Mouse (Mus musculus): ENCODE measurements at regions not wholly inside any gene's neighbourhood (a gene's known extent, or its start where the extent isn't known, plus 50 kb on each side); places are given as distances from the start of the nearest gene placed in this dataset.
A peak's percentile ranks its signal among the peaks of the same experiment; 100 is the strongest.

DNA sequence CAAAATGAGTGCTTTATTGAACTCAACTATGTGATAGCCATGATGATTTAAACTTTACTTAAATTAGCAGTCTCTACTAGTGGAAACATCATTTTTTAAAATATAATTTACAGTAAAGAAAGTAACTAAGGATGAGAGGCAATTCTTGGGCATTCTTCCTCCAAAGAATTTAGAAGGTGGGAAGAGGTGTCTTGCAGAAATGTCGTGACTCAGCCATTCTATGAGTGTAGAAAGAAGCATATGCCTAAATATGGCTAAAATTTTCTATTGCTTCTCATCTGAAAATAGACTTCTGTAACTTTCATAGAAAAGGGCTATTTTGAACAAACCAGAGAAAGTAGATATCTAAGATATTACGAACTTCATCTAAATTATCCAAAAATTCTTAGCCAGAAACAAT is 529.4 kb upstream of the Syt1 start:
- Histone ChIP-seq H3K9me3 (ENCODE audit: control insufficient read depth, low read length) (no peaks in the 10 kb centered on the region), H3K4me1 (ENCODE audit: control insufficient read depth, insufficient read depth, low read length) (no peaks in the 10 kb centered on the region), H3K4me3 (ENCODE audit: low read depth, low read length) (no peak overlapping the region), H3K27ac (ENCODE audit: low read depth, low read length) (no peak overlapping the region), H3K9ac (ENCODE audit: low read length) (no peak overlapping the region), H3K4me2 (ENCODE audit: low read depth) (no peak overlapping the region), H3K36me3 (ENCODE audit: control insufficient read depth, insufficient read depth, low read length) (no peaks in the 10 kb centered on the region), H3K27me3 (ENCODE audit: control insufficient read depth, insufficient read depth, low read length) (no peaks in the 10 kb centered on the region)
- no peak for ATAC-seq (ENCODE audit: insufficient read depth, low FRiP score, low TSS enrichment)
- DNase-seq (ENCODE audit: low spot score): no peak
- WGBS: 92% methylated on average over 2 of the region's 2 CpGs

DNA sequence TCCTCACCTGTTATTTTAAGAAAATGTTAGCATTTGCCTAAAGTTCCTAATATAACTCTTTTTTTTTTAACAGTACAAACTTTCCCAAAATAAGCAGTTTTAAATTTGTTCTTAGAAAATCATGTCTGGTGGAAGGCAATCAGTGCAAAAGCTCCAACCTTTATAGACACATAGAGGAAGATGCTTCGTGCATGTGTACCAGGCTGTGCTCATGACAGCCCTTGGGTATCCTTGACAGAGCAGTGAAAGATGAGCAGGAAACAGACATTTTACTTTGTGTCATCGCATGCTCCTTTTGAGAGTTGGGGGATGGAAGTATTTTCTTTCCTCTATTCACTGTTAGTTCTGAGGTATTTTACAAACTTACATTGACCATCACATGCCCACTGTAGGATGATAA is 517.3 kb upstream of the Syt1 start:
- no peak overlapping the region for H3K9ac ChIP-seq (ENCODE audit: low read length)

GRCm38 (mm10) chr10:109521681-109522080 is 510.9 kb upstream of the Syt1 start:
- Histone ChIP-seq H3K27me3 (ENCODE audit: control insufficient read depth, insufficient read depth, low read length) (no peaks in the 10 kb centered on the region), H3K27ac (ENCODE audit: low read depth, low read length) (no peak overlapping the region), H3K4me1 (ENCODE audit: control insufficient read depth, insufficient read depth, low read length) (no peaks in the 10 kb centered on the region), H3K4me2 (ENCODE audit: low read depth) (no peak overlapping the region), H3K4me3 (ENCODE audit: low read depth, low read length) (no peak overlapping the region), H3K9me3 (ENCODE audit: control insufficient read depth, low read length) (no peaks in the 10 kb centered on the region), H3K9ac (ENCODE audit: low read length) (no peak overlapping the region), H3K36me3 (ENCODE audit: control insufficient read depth, insufficient read depth, low read length) (no peaks in the 10 kb centered on the region)
- WGBS: 28% methylated on average over 2 of the region's 2 CpGs
- ATAC-seq (ENCODE audit: insufficient read depth, low FRiP score, low TSS enrichment) (no peak), DNase-seq (ENCODE audit: low spot score) (no peak)

More for the DNA sequence above, 517.3 kb upstream of the Syt1 start:
- DNase-seq (ENCODE audit: low spot score) (no peak), ATAC-seq (ENCODE audit: insufficient read depth, low FRiP score, low TSS enrichment) (no peak)
- H3K4me1 ChIP-seq (ENCODE audit: control insufficient read depth, insufficient read depth, low read length): no peaks in the 10 kb centered on the region
- no peaks in the 10 kb centered on the region for H3K27me3 ChIP-seq (ENCODE audit: control insufficient read depth, insufficient read depth, low read length)
- H3K36me3 ChIP-seq (ENCODE audit: control insufficient read depth, insufficient read depth, low read length): no peaks in the 10 kb centered on the region
- no peak overlapping the region for H3K27ac ChIP-seq (ENCODE audit: low read depth, low read length)
- H3K4me2 ChIP-seq (ENCODE audit: low read depth): no peak overlapping the region
- H3K9me3 ChIP-seq (ENCODE audit: control insufficient read depth, low read length): no peaks in the 10 kb centered on the region
- 85% methylated on average over 2 of the region's 2 CpGs for WGBS
- no peak overlapping the region for H3K4me3 ChIP-seq (ENCODE audit: low read depth, low read length)

- H3K9ac ChIP-seq (ENCODE audit: low read length): no peak overlapping the region
- DNase-seq (ENCODE audit: low spot score) (no peak), ATAC-seq (ENCODE audit: insufficient read depth, low FRiP score, low TSS enrichment) (no peak)
- H3K9me3 ChIP-seq (ENCODE audit: control insufficient read depth, low read length): no peaks in the 10 kb centered on the region
- no peaks in the 10 kb centered on the region for H3K27me3 ChIP-seq (ENCODE audit: control insufficient read depth, insufficient read depth, low read length)
- no peaks in the 10 kb centered on the region for H3K36me3 ChIP-seq (ENCODE audit: control insufficient read depth, insufficient read depth, low read length)
- no peak overlapping the region for H3K27ac ChIP-seq (ENCODE audit: low read depth, low read length)
- H3K4me3 ChIP-seq (ENCODE audit: low read depth, low read length): no peak overlapping the region
- H3K4me2 ChIP-seq (ENCODE audit: low read depth): no peak overlapping the region
- WGBS: 88% methylated on average over 1 of the region's 1 CpGs
- no peaks in the 10 kb centered on the region for H3K4me1 ChIP-seq (ENCODE audit: control insufficient read depth, insufficient read depth, low read length)
These were observed 506.9 kb upstream of the Syt1 start for GRCm38 (mm10) chr10:109517664-109518063.

- DNase-seq (ENCODE audit: low spot score): no peak
- H3K36me3 ChIP-seq (ENCODE audit: control insufficient read depth, insufficient read depth, low read length): no peaks in the 10 kb centered on the region
- no peaks in the 10 kb centered on the region for H3K4me1 ChIP-seq (ENCODE audit: control insufficient read depth, insufficient read depth, low read length)
- no peak overlapping the region for H3K9ac ChIP-seq (ENCODE audit: low read length)
- H3K9me3 ChIP-seq (ENCODE audit: control insufficient read depth, low read length): no peaks in the 10 kb centered on the region
- 91% methylated on average over 3 of the region's 3 CpGs for WGBS
- no peaks in the 10 kb centered on the region for H3K27me3 ChIP-seq (ENCODE audit: control insufficient read depth, insufficient read depth, low read length)
- no peak overlapping the region for H3K4me2 ChIP-seq (ENCODE audit: low read depth)
- H3K4me3 ChIP-seq (ENCODE audit: low read depth, low read length): no peak overlapping the region
- no peak overlapping the region for H3K27ac ChIP-seq (ENCODE audit: low read depth, low read length)
- ATAC-seq (ENCODE audit: insufficient read depth, low FRiP score, low TSS enrichment): no peak
These were observed 504.4 kb upstream of the Syt1 start for GRCm38 (mm10) chr10:109515225-109515624.

- H3K36me3 ChIP-seq (ENCODE audit: control insufficient read depth, insufficient read depth, low read length): no peaks in the 10 kb centered on the region
- H3K27ac ChIP-seq (ENCODE audit: low read depth, low read length): no peak overlapping the region
- ATAC-seq (ENCODE audit: insufficient read depth, low FRiP score, low TSS enrichment) (no peak), DNase-seq (ENCODE audit: low spot score) (no peak)
- H3K4me2 ChIP-seq (ENCODE audit: low read depth): no peak overlapping the region
- H3K27me3 ChIP-seq (ENCODE audit: control insufficient read depth, insufficient read depth, low read length): no peaks in the 10 kb centered on the region
- H3K9me3 ChIP-seq (ENCODE audit: control insufficient read depth, low read length): no peaks in the 10 kb centered on the region
- H3K4me1 ChIP-seq (ENCODE audit: control insufficient read depth, insufficient read depth, low read length): no peaks in the 10 kb centered on the region
- no peak overlapping the region for H3K9ac ChIP-seq (ENCODE audit: low read length)
- WGBS: 66% methylated on average over 1 of the region's 1 CpGs
- H3K4me3 ChIP-seq (ENCODE audit: low read depth, low read length): no peak overlapping the region
These were observed 500.3 kb upstream of the Syt1 start for GRCm38 (mm10) chr10:109510917-109511715.

GRCm38 (mm10) chr10:109508553-109508952 is 497.8 kb upstream of the Syt1 start:
- Histone ChIP-seq H3K27me3 (ENCODE audit: control insufficient read depth, insufficient read depth, low read length) (no peaks in the 10 kb centered on the region), H3K4me3 (ENCODE audit: low read depth, low read length) (no peak overlapping the region), H3K4me2 (ENCODE audit: low read depth) (no peak overlapping the region), H3K36me3 (ENCODE audit: control insufficient read depth, insufficient read depth, low read length) (no peaks in the 10 kb centered on the region), H3K9ac (ENCODE audit: low read length) (no peak overlapping the region), H3K4me1 (ENCODE audit: control insufficient read depth, insufficient read depth, low read length) (no peaks in the 10 kb centered on the region), H3K27ac (ENCODE audit: low read depth, low read length) (no peak overlapping the region), H3K9me3 (ENCODE audit: control insufficient read depth, low read length) (no peaks in the 10 kb centered on the region)
- WGBS: 63% methylated on average over 1 of the region's 1 CpGs
- no peak for ATAC-seq (ENCODE audit: insufficient read depth, low FRiP score, low TSS enrichment)
- DNase-seq (ENCODE audit: low spot score): no peak

DNA sequence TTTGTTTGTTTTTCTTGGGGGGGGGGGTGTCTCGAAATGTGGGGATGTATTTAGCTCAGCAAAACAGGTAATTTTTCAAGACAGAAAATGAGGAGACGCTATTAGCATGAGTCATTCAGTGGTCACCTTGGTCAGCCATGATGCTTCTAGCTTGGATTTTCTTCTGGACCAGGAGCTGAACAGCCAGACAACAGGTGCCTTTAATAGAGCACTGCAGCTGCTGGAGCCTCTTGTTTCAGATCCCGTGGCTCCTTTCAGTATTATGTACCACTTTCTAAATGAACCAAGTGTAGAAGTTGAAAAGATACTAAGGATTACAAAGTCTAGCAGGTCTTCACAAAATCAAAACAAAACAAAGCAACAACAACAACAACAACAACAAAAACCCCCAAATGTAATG is 496.4 kb upstream of the Syt1 start:
- no peaks in the 10 kb centered on the region for H3K27me3 ChIP-seq (ENCODE audit: control insufficient read depth, insufficient read depth, low read length)
- no peaks in the 10 kb centered on the region for H3K4me1 ChIP-seq (ENCODE audit: control insufficient read depth, insufficient read depth, low read length)
- H3K36me3 ChIP-seq (ENCODE audit: control insufficient read depth, insufficient read depth, low read length): no peaks in the 10 kb centered on the region
- DNase-seq (ENCODE audit: low spot score) (no peak), ATAC-seq (ENCODE audit: insufficient read depth, low FRiP score, low TSS enrichment) (no peak)
- H3K4me2 ChIP-seq (ENCODE audit: low read depth): no peak overlapping the region
- WGBS: 80% methylated on average over 3 of the region's 3 CpGs
- H3K4me3 ChIP-seq (ENCODE audit: low read depth, low read length): no peak overlapping the region
- no peaks in the 10 kb centered on the region for H3K9me3 ChIP-seq (ENCODE audit: control insufficient read depth, low read length)
- no peak overlapping the region for H3K27ac ChIP-seq (ENCODE audit: low read depth, low read length)
- H3K9ac ChIP-seq (ENCODE audit: low read length): no peak overlapping the region

DNA sequence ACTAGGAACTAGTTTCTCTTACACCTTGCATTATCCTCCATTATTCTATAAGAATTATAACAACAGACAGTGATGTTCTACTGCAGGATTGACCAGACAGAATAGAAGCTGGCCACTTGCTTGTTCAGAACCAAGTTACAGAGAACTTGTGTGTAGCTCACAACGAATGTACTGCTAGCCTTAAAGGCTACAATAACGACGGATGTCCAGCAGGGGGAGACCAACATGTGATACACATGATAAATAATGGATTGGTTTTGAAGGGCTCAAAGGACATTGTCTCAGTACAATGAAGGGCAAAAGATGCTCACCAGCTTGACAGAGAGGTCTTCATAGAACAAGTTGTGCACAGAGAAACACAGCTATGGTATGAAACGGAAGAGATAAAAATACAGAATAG is 493.9 kb upstream of the Syt1 start:
- ATAC-seq (ENCODE audit: insufficient read depth, low FRiP score, low TSS enrichment) (no peak), DNase-seq (ENCODE audit: low spot score) (peak; percentile 11)
- Histone ChIP-seq H3K9ac (ENCODE audit: low read length) (no peak overlapping the region), H3K27ac (ENCODE audit: low read depth, low read length) (no peak overlapping the region), H3K4me1 (ENCODE audit: control insufficient read depth, insufficient read depth, low read length) (no peaks in the 10 kb centered on the region), H3K4me3 (ENCODE audit: low read depth, low read length) (no peak overlapping the region), H3K4me2 (ENCODE audit: low read depth) (no peak overlapping the region), H3K36me3 (ENCODE audit: control insufficient read depth, insufficient read depth, low read length) (no peaks in the 10 kb centered on the region), H3K27me3 (ENCODE audit: control insufficient read depth, insufficient read depth, low read length) (no peaks in the 10 kb centered on the region), H3K9me3 (ENCODE audit: control insufficient read depth, low read length) (no peaks in the 10 kb centered on the region)
- 54% methylated on average over 4 of the region's 4 CpGs for WGBS
